Mouse (Mus musculus): ENCODE results near the gene Vax2.

Gene Vax2

DNA sequence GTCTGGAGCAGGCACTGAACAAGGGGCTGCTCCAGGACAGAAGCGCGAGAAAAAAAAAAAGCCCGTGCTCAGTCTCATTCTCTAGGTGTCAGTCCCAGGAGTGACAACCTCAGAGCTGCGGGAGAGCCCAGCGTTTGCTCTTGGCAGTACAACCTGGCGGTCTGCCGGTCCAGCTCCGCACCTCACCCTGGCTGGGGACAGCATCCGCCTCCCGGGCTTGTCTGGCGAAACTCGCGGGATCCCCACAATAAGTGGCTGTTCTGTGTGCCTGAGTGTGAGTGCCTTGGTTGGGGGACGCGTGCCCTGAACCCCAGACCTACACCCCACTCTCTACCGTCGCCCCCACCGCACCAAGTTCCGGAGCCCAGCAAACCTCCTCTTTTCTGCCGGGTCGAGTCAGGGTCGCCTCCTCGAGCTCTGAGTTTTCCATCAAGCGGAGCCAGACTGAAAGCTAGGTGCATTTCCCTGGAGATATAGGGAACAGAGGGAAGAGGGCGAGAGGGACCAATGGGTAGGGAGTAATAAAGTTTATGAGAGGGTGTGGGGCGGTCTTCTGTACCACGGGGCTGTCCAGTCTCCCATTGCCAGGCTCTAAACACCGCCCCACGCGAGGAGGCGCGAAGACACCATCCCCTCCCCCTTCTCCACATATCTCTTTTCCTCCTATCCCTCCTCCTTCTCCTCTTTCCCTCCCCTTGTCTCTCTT lies 550 bp upstream of the Vax2 start:
- DNase-seq (ENCODE audit: inconsistent age in 2 of 2, low spot score in 1 of 2): no peak

GRCm38 (mm10) chr6:83711725-83712475 lies 836 bp downstream of the Vax2 start:
- DNase-seq (ENCODE audit: inconsistent age in 2 of 2, low spot score in 1 of 2): no peak

DNA sequence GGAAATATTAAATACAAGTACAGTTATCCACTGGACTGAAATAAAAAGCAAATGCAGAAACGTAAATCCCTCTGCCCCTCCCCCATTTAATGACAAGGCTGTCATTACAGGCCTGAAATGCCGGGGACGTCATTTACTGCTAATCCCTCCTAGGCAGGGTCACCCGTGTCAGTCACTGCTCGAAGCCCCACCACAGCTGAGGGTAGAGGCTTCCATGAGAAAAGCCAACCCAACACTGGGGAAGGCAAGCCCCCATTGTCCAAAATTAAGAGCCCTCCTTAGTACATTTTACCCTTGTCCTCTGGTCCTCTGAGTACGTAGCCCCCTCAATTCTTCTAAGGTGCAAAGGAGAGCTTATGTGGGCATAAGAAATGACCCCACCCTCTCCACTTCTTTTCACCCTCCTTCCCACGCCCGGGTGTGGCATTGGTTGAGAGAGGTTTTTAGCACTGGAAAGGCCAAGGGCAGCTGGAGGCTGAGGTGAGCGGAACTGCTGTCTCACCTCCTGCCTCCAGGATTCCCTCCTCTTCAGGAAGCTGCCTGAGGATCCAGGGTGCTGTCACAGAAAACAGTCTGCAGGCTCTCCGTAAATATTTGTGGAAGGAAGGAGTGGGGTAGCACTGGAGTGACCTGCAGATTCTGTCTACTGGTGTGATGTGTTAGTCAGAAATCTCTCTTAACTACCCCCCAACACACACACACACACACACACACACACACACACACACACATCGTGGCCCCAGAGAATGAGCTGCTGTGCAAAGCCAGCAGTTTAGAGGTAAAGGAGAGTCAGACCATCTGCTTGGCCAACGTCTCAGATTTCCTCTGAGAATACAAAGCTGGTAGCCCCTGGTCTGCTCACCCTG lies 2.4 kb downstream of the Vax2 start:
- DNase-seq (ENCODE audit: inconsistent age in 2 of 2, low spot score in 1 of 2): no peak

DNA sequence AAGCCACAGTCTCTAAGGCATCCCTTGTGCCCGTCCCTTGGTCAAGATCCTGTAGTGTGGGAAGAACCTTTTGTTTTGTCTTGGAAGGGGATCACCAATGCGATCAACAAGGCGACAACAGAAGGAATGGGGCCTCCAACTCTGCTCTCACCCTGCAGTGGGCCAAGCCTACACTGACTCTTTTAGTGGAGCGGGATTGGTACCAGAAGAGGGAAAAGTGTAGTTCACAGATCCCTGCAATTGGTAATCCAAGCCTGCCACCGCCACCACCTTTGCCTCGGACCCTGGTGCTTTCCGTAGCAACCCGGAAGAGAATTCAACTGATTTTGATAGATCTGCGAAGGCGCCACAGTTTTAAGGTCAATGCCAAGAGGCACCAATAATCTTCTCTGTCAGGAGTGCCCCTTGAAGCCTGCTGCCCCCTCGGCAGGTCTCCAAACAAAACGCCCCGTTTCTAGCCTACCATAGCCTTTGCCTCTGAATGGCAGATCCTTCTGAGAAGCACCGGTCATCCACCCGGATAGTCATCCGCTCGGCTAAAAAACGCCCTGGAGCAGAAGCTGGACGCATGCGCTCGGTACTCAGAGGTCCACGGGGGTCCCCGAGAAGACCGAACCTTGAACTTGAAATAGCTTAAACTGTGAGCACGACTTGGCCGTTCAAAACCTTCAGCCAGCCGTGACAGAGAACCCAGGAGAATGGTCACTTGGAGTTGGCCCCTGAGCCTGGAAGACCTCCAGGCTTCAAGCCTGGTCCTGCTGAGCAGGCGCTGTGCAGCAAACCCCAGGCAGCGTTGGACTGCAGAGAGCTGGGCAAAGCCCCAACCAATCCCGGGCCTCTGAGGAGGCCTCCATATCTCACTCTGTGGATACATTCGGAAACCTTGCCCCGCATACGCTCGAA lies 3.4 kb downstream of the Vax2 start:
- DNase-seq (ENCODE audit: inconsistent age in 2 of 2, low spot score in 1 of 2): no peak

GRCm38 (mm10) chr6:83715461-83716196 lies 4.6 kb downstream of the Vax2 start:
- no peak for DNase-seq (ENCODE audit: inconsistent age in 2 of 2, low spot score in 1 of 2)

DNA sequence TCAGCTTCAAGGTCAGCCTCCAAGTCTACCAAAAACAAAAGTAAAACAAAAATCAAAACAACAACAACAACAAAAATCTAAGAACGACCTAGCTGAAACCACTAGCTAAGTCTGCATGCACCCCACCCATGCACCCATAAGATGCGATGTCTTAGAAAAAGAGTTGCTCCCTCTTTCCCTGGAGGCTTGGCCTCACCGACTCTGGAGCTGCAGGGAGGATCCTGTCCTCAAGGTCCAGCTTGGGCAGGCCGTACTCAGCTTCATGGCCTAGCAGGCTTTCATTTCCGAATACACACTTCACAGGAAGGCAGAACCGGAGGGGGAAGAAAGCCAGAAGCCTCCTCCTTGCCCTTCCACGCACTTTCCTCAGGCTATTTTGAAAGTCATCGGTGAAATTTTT lies 6.0 kb downstream of the Vax2 start:
- DNase-seq (ENCODE audit: inconsistent age in 2 of 2, low spot score in 1 of 2): peak in 1 of 2 experiments; percentile 33

DNA sequence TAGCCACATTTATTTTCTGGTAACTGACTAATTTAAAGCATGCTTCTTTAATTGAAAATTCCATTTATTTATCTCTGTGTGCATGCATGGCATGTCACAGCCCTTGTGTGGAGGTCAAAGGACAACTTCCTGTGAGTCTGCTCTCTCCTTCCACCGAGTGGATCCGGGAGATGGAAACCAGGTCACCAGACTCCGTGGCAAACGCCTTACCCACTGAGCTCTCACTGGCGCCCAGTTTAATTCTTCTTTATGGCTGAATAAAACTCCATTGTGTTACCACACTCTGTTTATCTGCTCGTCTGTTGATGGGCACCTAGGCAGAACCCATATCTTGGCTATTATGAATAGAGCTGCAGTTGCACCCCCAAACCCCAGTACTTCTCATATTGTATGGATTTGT lies 11.5 kb downstream of the Vax2 start:
- no peak for DNase-seq (ENCODE audit: inconsistent age in 2 of 2, low spot score in 1 of 2)

DNA sequence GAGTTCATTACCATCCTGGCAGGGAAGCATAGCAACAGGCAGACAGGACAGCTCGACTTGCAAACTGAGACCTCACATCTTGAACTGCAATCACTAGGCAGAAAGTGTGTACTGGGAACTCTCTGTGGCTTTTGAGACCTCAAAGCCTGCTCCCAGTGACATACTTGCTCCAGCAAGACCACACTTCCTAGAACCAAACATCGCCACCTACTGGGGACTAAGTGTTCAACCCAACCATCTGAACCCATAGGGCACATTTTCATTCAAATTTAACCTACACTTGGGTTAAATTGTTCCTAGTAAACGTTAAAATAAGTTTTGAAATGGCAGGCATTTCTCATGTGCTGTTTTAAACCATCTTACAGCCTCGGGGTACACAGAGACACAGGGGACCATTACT lies 16.1 kb downstream of the Vax2 start:
- no peak for DNase-seq (ENCODE audit: inconsistent age in 2 of 2, low spot score in 1 of 2)

- peak in 1 of 2 experiments; percentile 56 for DNase-seq (ENCODE audit: inconsistent age in 2 of 2, low spot score in 1 of 2)
These were observed 17.4 kb downstream of the Vax2 start for GRCm38 (mm10) chr6:83728488-83728887.

DNA sequence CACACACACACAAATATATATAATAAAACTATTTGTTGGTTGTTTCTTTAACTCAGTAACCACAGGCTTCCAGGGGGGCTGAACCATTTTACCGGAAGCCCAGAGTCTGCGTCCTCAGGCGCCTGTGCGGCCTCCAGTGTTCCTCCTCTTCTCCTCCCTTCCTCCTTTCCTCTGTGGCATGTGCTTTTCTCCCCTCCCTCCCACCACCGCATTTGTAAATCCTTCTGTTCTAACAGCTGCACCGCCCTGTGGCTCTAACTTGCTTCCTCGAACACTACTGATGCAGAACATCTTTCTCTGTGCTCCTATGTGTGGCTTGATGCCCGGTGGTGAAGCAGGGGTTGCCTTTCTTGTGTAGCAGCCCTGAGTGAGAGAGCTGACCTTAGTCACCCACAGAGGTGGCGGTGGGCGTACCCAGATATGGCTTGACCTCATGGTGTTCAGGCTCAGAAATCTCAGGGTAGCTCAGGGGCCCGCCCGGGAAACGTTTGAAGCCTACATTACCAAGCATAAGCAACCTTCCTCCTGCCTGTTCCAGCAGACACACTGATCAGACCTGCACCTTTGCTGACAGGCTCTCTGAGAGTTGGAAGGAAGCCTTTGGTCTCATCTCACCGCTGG lies 18.4 kb downstream of the Vax2 start:
- no peak for DNase-seq (ENCODE audit: inconsistent age in 2 of 2, low spot score in 1 of 2)

GRCm38 (mm10) chr6:83731128-83731527 lies 20.1 kb downstream of the Vax2 start:
- peak; percentile 69 to 87 for DNase-seq (ENCODE audit: inconsistent age in 2 of 2, low spot score in 1 of 2)

- DNase-seq (ENCODE audit: inconsistent age in 2 of 2, low spot score in 1 of 2): no peak
These were observed 26.2 kb downstream of the Vax2 start for GRCm38 (mm10) chr6:83737311-83737710.

GRCm38 (mm10) chr6:83738596-83738995 lies 27.5 kb downstream of the Vax2 start:
- DNase-seq (ENCODE audit: inconsistent age in 2 of 2, low spot score in 1 of 2): no peak

DNA sequence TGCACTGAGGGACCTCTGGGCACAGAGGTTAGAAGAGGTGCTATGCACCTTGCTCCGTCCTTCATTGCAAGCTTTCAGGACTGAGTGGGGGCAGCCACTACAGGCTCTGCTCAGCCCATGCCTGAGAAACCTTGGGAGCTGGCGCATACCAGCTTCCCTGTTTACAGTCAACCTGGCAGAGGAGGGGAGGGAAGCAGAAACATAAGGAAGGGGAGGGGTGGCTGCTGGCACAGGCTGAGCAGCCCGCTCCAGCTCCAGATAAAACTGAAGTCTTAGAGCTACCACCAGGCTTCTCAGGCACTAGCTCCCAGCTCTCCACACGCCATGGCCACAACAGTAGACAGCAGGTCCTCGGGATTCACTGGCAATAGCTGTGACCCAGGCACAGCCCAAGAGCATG lies 31.7 kb downstream of the Vax2 start, which contains the start of gene Atp6v1b1:
Atp6v1b1 (plus strand) TSS at position 230 of the 400 bp plus-strand sequence.
- no peak for DNase-seq (ENCODE audit: inconsistent age in 2 of 2, low spot score in 1 of 2)

DNA sequence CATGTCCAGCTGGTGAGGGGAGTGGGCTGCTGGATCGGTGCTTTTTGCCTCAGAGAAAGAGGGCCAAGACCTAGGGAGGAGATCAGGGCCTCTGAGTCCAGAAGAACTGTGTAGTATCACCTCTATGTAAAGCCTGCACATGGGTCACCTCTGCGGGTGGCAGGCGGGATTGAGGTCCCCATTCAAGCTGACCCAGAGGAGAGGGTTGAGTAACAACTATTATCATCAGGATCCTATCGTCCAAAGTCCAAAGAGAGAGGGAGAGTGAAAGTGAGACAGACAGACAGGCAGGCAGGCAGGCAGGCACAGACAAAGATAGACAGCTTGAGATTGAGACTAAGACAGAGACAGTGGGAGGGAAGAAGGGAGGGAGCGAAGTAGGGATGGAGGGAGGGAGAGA lies 32.1 kb downstream of the Vax2 start:
- no peak for DNase-seq (ENCODE audit: inconsistent age in 2 of 2, low spot score in 1 of 2)

- peak in 1 of 2 experiments; percentile 47 for DNase-seq (ENCODE audit: inconsistent age in 2 of 2, low spot score in 1 of 2)
These were observed 33.1 kb downstream of the Vax2 start for GRCm38 (mm10) chr6:83744126-83744525.

GRCm38 (mm10) chr6:83744557-83744956 lies 33.5 kb downstream of the Vax2 start:
- DNase-seq (ENCODE audit: inconsistent age in 2 of 2, low spot score in 1 of 2): no peak

GRCm38 (mm10) chr6:83745466-83745865 lies 34.4 kb downstream of the Vax2 start:
- no peak for DNase-seq (ENCODE audit: inconsistent age in 2 of 2, low spot score in 1 of 2)

GRCm38 (mm10) chr6:83749286-83749685 lies 38.2 kb downstream of the Vax2 start:
- no peak for DNase-seq (ENCODE audit: inconsistent age in 2 of 2, low spot score in 1 of 2)
